Mouse (Mus musculus) mature B cell (primary cell): ENCODE data around the gene Nynrin.

Experiments used
- in situ Hi-C: fragments of 300-500 bp; cut with MboI; formaldehyde crosslinking; loops from 2 replicates; pipeline ENCODE4 v1.14.3; 2019

Gene Nynrin

GRCm38 (mm10) chr14:55840853-55841366 is 12.9 kb upstream of the Nynrin start:
- in situ Hi-C loops, result no loop called here

DNA sequence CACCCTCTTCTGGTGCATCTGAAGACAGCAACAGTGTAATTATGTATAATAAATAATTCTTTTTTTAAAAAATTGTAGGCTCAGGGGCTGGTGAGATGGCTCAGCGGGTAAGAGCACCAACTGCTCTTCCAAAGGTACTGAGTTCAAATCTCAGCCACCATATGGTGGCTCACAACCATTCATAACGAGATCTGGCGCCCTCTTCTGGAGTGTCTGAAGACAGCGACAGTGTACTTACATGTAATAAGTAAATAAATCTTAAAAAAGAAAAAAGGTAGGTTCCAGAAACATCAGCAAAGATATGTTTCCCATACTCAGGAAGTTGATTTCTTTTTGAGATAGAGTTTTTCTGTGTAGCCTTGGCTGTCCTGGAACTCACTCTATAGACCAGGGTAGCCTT is 11.0 kb upstream of the Nynrin start:
- in situ Hi-C loops, result no loop called here

DNA sequence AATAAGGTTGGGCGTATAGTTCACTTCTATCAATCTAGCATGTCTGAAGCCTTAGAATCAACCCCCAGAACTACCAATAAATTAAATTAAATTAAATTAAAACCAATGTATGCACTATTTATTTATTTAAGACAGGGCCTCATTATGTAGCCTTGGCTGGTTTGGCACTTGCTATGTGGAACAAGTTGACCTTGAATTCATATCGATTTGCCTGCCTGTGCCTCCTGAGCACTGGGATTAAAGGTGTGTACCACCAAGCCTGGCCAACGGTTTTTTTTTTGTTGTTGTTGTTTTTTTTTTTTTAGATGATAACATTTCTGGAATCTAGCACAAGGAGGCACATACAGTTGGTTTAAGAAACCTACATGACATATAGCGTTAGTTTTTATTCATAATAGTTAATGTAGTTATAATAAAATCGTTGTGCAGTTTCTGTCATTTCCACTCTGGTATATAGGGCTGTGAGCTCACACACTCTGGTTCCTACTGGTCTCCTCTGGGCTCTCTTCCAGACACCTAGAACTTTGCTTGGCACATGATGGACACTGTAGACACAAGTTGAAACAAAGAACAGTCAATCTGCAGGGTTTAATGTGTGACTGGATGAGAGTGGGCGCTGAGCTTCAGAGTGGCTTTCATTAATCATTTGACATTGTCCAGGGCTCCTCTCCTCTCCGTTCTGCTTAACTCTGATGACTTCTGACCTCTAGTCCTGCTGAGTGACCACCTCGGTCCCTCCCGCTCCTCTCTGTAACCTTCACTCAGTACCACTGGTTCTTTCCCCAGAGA is 8.1 kb upstream of the Nynrin start:
- in situ Hi-C loops, result no loop called here

DNA sequence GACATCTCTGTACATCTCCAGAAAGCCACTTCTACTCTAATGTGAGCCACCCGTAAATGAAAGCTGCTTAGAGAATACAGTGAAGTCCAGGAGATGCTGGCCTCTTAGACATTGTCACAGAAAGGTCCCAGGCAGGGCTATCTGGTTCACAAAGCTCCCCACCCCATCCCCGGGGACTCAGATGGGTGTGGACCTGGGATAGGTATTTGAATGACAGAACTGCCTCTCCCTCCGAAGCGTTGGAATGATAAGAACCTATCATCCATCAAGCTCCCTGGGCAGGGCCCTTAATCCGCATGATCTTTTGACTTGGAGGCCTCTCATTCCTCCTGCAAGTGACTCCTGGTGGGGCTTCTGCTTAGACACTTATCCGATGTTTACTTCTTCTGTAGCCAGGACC is 2.9 kb upstream of the Nynrin start:
- in situ Hi-C loops, result no loop called here

- in situ Hi-C loops, result no loop called here
Observed at GRCm38 (mm10) chr14:55852646-55853551, 911 bp upstream of the Nynrin start.

GRCm38 (mm10) chr14:55854406-55855100 is 743 bp downstream of the Nynrin start:
- in situ Hi-C loops, result no loop called here

DNA sequence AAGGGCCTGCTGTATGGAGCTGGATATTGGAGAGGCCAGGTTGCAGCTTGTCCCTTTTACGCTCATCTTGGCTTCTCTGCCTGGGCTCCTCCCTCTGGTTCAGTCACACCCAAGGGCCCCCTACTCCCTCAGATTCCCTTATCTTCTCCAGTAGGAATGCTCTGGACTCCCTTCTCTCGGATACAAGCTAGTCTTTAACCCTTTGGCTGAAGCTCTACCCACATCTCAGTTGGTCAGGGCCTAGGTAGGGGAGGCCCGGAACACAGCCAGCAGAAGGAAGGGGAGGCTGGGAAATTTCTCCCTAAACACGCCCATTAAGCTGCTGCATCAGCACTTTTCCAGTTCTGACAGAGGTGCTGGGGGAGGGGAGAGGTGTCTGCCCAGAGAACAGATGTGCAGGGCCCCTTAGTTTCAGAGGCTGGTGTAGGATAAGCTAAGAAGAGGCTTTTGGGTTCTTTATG is 1.3 kb downstream of the Nynrin start:
- in situ Hi-C loops, result no loop called here

GRCm38 (mm10) chr14:55857588-55857987 is 3.8 kb downstream of the Nynrin start:
- in situ Hi-C loops, result no loop called here

- in situ Hi-C loops, result no loop called here
Observed at GRCm38 (mm10) chr14:55862186-55862585, 8.4 kb downstream of the Nynrin start.

GRCm38 (mm10) chr14:55862970-55863369 is 9.2 kb downstream of the Nynrin start:
- in situ Hi-C loops, result no loop called here

DNA sequence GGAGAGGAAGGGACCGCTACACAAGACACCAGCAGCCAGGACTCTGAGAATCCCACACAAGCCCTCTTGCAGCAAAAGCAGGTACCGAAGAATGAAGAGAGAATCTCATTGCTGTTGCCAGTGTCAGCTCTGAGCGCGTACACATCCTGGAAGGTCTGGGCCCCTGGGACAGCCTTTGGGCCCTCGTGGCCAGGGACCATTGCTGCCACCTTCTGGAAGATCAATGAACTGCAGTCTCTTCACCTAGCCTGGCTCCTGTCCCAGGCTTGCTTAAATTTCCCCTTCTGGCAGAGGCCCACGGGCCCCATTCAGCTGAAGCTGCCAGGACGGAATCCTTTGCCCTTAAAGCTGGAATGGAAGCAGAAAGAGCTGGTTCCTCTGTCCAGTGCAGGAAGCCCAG is 10.0 kb downstream of the Nynrin start:
- in situ Hi-C loops, result no loop called here

GRCm38 (mm10) chr14:55866962-55867361 is 13.2 kb downstream of the Nynrin start:
- in situ Hi-C loops, result no loop called here

DNA sequence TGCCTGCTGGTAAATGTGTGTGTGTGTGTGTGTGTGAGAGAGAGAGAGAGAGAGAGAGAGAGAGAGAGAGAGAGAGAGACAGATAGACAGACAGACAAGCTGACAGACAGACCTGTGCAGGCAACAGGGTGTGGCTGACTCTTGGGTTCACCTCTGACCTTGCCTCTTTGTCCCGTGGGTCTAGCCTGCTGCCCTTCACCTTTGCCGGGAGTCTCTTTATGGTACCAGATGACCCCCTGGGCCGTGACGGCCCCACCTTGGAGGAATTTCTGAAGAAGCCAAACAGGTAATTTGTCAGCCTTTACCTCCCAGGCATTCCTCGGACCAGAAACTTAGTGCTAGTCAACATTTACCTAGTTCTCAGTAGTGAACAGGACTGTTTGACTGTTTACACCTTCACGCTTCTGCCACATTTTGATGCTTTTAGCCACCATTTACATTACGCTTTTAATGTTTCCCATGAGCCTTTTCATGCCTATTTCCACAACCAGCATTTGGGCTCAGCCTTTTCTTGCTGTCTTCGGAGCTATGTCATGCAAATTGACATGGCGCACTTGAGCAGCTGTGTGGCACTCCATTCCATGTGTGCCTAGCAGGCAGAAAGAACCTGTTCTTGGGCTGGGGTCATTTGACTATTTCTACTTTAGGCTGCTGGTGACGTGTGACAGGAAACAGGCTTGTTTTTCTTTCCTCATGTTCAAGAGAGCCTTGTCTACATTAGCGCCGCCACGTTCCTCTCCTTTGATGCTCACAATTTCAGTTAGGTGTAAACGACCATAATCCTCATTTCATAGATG is 14.6 kb downstream of the Nynrin start:
- in situ Hi-C loops, result no loop called here

DNA sequence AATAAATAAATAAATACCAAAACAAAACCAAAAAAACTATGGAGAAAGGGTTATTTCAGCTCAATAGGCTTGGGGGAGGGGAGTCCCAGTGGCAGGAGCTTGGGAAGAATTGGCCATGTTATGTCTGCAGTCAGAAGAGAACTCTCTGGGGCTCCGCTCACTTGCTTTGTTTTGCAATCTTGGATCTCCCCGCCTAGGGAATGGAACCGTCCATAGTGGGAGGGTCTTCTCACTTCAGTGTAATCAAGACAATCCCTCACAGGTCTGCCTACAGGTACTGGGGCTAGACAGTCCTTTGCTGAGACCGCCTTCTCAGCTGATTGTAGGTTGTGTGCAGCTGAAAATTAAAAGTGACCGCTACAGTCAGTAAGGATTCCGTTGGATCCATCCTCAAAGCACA is 15.7 kb downstream of the Nynrin start:
- in situ Hi-C loops, result no loop called here

DNA sequence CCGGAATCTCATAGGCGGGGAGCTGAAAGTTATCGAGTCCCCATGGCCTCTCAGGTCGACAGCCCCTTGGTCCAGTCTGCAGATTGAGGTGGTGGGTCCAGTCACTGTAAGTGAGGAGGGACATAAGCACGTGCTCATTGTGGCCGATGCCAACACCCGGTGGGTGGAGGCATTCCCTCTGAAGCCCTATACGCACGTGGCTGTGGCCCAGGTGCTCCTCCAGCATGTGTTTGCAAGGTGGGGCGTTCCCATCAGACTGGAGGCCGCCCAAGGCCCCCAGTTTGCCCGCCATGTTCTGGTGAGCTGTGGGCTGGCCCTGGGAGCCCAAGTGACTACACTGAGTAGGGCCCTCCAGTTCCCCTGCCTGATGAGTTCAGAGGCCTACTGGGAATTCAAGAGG is 18.2 kb downstream of the Nynrin start:
- in situ Hi-C loops, result no loop called here

GRCm38 (mm10) chr14:55872551-55872950 is 18.7 kb downstream of the Nynrin start:
- in situ Hi-C loops, result no loop called here

DNA sequence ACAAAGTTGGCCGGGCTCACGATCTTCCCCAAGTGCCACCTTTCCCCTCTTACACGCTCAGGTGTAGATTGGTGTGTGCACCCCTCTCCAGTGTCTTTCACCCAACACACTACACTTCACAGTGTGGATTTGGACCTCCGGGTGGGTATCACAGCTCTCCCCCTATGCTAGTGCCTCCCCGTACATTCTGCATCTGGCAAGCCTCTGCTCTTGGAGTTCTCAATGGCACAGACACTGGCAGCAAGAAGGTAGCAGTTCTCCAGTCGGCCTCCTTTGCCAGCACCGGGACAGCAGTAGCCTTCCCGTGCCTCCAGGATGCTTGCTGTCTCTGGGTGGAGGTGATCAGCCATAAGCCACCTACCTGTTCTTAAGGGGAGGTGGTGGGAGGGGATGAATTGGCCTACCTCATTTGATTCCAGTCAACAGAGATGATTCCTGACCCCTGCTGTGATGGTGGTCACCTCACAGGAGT is 19.5 kb downstream of the Nynrin start:
- in situ Hi-C loops, result no loop called here

- in situ Hi-C loops, result no loop called here
Observed at GRCm38 (mm10) chr14:55873714-55874683, 20.2 kb downstream of the Nynrin start.

- in situ Hi-C loops, result loop anchor here (5.0 kb wide), 1 partner anchor 45 kb away; no protein-coding TSS in a partner anchor
Observed at GRCm38 (mm10) chr14:55877469-55878315, 23.9 kb downstream of the Nynrin start.
